Mouse (Mus musculus) frontal cortex, adult 2 months (tissue): ENCODE data around the gene Fgr. TPM values are rescaled to one million over a fixed set of nuclear protein-coding genes. Genes with fewer than 3 reads are reported as not detected.

Source experiments
- DNase-seq, 2 experiments: peaks; one replicate each; pipeline ENCODE4 v3.0.0; 2022; ENCODE audit warnings: low spot score in 1 of 2; ENCODE audit errors: extremely low spot score in 1 of 2
- polyA plus RNA-seq: library from polyadenylated mRNA; depleted of rRNA; stranded (reverse); fragments of >200 nt; gene quantifications from 2 replicates; pipeline ENCODE4 v1.2.3, GENCODE M21; 2012; rRNA removed

Fgr gene
- polyA plus RNA-seq, 1 experiment = 0.18 TPM

DNA sequence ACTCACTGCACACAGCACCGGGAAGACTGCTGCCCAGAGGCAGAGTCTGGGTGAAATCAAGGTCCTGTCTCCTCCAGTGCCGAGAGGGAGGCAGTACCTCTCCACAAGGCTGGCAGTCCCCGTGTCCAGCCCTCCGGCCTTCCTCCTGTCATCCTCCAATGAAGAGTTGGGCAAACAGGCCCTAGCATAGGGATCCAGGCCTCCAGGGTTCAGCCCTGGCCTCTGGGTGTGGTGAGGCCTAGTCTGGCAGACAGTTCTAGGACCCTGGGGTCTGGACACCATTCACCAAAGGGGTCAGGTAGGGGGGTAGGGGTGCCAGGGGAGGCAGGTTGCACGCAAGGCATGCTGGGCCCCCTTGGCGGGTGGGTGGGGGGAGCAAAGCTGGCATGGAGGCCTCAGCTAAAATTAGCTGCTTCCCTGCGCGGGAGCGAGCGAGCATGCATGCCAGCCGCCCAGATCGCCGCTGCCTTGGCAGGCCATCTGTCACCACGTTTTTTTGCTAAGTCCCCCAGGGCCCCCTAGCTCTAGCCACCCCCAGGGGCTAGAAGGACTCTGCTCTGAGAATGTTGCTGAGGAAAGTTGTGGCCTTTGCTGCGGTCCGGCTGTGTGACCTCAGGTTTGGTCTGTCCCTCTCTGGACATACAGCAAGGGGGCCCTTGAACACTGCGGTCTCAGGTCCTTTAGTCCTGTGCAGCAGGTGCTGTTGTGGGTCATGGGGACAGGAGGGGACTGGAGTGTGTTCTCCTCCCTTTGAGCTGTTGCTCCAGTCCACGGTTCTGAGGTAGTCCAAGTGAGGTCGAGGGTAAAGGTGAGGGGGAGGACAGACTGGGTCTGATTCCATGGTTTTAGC is 75.4 kb downstream of the Fgr start:
- DNase-seq = peak in 1 of 2 experiments; percentile 64

DNA sequence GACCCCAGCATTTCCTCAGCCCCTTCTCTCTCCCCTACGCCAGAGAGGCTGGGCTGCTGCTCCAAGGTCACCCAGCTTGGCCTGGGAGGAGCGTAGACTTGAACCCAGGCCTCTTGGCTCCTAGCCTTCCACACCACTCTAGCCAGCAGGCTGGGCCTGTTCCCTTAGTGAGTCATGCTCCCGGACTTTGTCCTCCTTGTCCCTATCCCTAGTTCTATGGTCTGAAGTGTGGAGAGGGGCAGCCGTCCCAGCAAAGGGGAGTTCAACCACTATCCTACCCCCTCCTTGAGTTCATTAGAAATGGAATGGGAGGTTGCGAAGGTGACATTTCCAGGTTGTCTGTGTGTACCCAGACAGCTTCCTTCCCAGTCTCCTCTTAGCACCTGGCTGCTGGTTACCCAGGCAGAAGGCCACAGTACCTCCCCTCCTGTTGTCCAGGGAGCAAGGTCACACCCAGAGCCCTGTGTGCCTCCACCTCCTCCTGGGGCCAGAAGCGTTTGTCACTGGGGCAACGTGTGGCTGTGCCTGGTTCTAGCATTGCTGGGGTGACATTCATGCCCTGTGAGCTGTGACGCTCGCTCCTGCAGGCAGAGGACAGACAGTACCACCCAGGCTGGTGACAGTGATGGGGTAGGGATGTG is 76.4 kb downstream of the Fgr start:
- no peak for DNase-seq

DNA sequence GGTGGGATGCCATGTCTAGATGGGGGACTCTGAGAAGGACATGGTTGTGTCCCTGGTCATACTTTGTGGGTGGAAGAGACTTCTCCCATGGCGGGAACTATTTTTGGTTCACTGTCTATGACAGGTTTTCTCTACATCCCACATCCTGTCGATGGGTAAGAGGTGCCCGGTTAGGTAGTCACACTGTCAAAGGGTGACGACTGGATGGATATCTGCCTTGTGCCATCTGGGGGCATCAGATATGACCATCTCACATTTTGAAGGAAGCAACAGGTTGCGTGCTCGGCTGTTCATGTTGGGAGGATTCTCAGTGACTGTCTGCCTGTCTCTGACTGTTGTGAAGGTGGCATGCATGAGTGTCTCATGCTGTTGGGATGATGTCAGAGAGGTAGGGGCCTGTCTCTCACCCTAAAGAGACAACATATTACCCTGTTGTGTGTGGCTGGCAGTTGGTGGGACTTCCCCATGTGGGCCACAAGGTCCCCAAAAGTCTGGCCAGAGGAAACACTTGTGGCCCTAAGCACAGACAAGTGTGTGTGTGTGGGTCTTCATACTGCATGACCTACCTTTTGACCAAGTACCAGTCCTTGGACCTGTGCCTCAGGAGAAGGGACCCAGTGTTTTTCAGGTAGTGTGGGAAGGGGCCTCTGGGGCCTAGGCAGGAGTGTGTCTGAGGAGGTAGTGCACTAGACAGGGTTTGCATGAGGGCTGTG is 77.1 kb downstream of the Fgr start:
- DNase-seq = no peak

DNA sequence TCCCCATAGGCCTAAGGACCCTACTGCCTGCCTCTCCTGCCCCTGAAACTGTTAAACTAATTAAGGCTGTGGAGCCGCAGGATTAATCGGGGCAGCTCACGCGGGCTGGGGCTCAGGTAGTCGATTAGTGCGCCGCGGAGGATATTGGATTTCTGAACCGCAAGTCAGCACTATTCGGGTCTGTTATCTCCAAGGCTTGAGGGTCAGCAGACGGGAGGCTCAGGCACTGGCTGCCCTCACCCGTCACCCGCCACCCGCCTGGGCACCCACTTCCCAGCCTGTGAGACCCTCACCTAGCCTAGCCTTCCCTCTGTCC is 77.6 kb downstream of the Fgr start:
- DNase-seq = no peak

Other genes starting within 250 kb of the Fgr start
- 3.0 and 4.1 TPM in 2 replicates for gene Xkr8, start 241.5 kb upstream of the Fgr start, polyA plus RNA-seq
- gene Smpdl3b, start 216.8 kb upstream of the Fgr start, polyA plus RNA-seq = 2.2 and 3.1 TPM in 2 replicates
- gene Rpa2, start 205.8 kb upstream of the Fgr start, polyA plus RNA-seq = 13.2 and 16.6 TPM in 2 replicates
- gene Themis2, start 177.7 kb upstream of the Fgr start, polyA plus RNA-seq = 1.1 and 1.2 TPM in 2 replicates
- gene Ppp1r8, start 130.9 kb upstream of the Fgr start, polyA plus RNA-seq = 59.8 and 62.1 TPM in 2 replicates
- gene Stx12, start 89.6 kb upstream of the Fgr start, polyA plus RNA-seq = 101 and 110 TPM in 2 replicates
- gene Fam76a, start 51.5 kb upstream of the Fgr start, polyA plus RNA-seq = 33.3 and 38.7 TPM in 2 replicates
- 28.5 and 28.6 TPM in 2 replicates for gene Ahdc1, start 37.2 kb downstream of the Fgr start, polyA plus RNA-seq
- 14.2 and 16.3 TPM in 2 replicates for gene Wasf2, start 156.4 kb downstream of the Fgr start, polyA plus RNA-seq
- gene Cd164l2, start 238.0 kb downstream of the Fgr start, polyA plus RNA-seq = 8.1 and 9.9 TPM in 2 replicates
- gene Gpr3, start 238.4 kb downstream of the Fgr start, polyA plus RNA-seq = 8.9 and 14.7 TPM in 2 replicates